Mouse (Mus musculus) heart, embryonic 11.5 days (tissue): Measurements from ENCODE around the gene Lrrc8c. TPM values are rescaled to one million over a fixed set of nuclear protein-coding genes. Genes with fewer than 3 reads are reported as not detected.

Experiments used
- ATAC-seq: fragments of 200-750 bp; cut with Nextera tagmentation; replicated peaks from 2 replicates; pipeline ENCODE4 v1.8.0; 2017; ENCODE audit warnings: moderate library complexity; ENCODE audit not compliant: insufficient number of reproducible peaks, low FRiP score, low TSS enrichment
- H3K27ac ChIP-seq: fragments of 300-500 bp; sonication (generic); 2 replicates; pipeline ENCODE4 v1.5.1; 2014; ENCODE audit warnings: mild to moderate bottlenecking, low read depth, low read length
- H3K27me3 ChIP-seq: fragments of 300-500 bp; sonication (generic); 2 replicates; pipeline ENCODE4 v1.6.1; 2014; ENCODE audit warnings: mild to moderate bottlenecking, low read length, mixed read lengths; ENCODE audit not compliant: control insufficient read depth, insufficient read depth
- H3K36me3 ChIP-seq: fragments of 300-500 bp; sonication (generic); 2 replicates; pipeline ENCODE4 v1.6.1; 2014; ENCODE audit warnings: mild to moderate bottlenecking, low read length, moderate library complexity, mixed read lengths; ENCODE audit not compliant: control insufficient read depth, insufficient read depth
- H3K4me1 ChIP-seq: fragments of 300-500 bp; sonication (generic); 2 replicates; pipeline ENCODE4 v1.6.1; 2014; ENCODE audit warnings: low read length; ENCODE audit not compliant: control insufficient read depth, insufficient read depth
- H3K4me2 ChIP-seq: fragments of 300-500 bp; sonication (generic); 2 replicates; pipeline ENCODE4 v1.6.1; 2014; ENCODE audit warnings: mild to moderate bottlenecking, moderate library complexity
- H3K4me3 ChIP-seq: fragments of 300-500 bp; sonication (generic); 2 replicates; pipeline ENCODE4 v1.5.1; 2014; ENCODE audit warnings: low read depth, low read length
- H3K9ac ChIP-seq: fragments of 300-500 bp; sonication (generic); 2 replicates; pipeline ENCODE4 v1.6.1; 2014; ENCODE audit warnings: mild to moderate bottlenecking, low read depth, low read length, moderate library complexity
- H3K9me3 ChIP-seq: fragments of 300-500 bp; sonication (generic); replicated peaks from 2 replicates; pipeline ENCODE4 v1.6.1; 2016; ENCODE audit warnings: low read length; ENCODE audit not compliant: control insufficient read depth
- WGBS: fragments of 180-500 bp; shearing (Covaris S2); extraction: QIAGEN DNeasy Blood & Tissue Kit; methylation state at CpG from one replicate; pipeline ENCODE4 v1.1.7; 2014; ENCODE audit not compliant: insufficient replicate concordance; 5-methylcytosine and 5-hydroxymethylcytosine counted together
- polyA plus RNA-seq: library from polyadenylated mRNA; unstranded; fragments of >200 nt; fragmentation: Nextera tagmentation; extraction: Ambion mirVana; gene quantifications from 2 replicates; pipeline ENCODE4 v1.2.1, GENCODE M21; 2014

The Lrrc8c gene
- polyA plus RNA-seq, 1 experiment from 2014 or later, result 33.5 TPM

DNA sequence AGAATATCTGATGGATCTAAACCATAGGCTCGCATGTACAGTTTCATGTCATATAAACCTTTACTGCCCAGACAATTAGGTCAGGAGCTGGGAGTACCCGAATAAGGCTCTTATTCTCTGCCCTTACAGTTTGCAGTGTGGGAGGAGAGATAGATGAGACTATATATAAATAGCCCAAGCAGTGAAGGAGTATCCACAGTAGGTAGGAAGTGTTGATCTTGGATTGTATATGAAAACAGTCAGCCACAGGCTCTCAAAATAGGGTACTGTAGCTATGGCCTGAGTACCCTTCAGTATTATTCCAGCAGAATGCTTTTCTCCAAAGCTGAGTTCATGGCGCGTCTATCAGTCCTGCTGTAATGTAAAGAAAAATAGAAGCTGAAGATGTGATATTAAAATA is 27.9 kb downstream of the Lrrc8c start:
- WGBS, result 88% methylated on average over 4 of the region's 4 CpGs
- Histone ChIP-seq H3K4me3 (no peak overlapping the region), H3K9ac (no peak overlapping the region), H3K36me3 (0 out of 2 replicates have a peak, but pooled peaks cover 5% of the 10 kb centered on the region), H3K4me2 (no peak overlapping the region), H3K9me3 (no peaks in the 10 kb centered on the region), H3K4me1 (0 out of 2 replicates have a peak, but pooled peaks cover 5% of the 10 kb centered on the region), H3K27me3 (no peaks in the 10 kb centered on the region), H3K27ac (no peak overlapping the region)
- ATAC-seq, result no peak

DNA sequence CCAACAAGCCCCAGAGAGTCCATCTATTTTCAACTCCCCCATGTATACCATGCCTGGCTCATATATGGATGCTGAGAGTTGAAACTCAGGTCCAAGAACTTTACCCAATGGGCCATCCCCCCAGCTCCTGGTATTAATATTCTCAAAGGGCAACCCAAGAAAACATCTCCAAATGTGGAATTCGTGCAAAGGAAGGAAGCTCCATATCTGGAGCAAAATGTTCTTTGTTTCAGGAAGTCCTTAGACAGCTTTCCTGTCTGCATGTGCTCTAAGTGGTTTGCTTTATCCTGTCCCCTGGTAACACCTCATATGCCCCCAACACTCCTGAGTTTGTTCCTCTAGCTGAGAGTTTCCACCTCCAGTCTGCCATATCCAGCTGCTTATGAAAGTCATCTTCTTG is 32.6 kb downstream of the Lrrc8c start:
- Histone ChIP-seq H3K4me1 (0 out of 2 replicates have a peak, but pooled peaks cover 5% of the 10 kb centered on the region), H3K36me3 (no peaks in the 10 kb centered on the region), H3K27me3 (no peaks in the 10 kb centered on the region), H3K9ac (no peak overlapping the region), H3K4me3 (no peak overlapping the region), H3K27ac (no peak overlapping the region), H3K4me2 (no peak overlapping the region), H3K9me3 (no peaks in the 10 kb centered on the region)
- WGBS, result 68% methylated on average over 1 of the region's 1 CpGs
- ATAC-seq, result no peak

DNA sequence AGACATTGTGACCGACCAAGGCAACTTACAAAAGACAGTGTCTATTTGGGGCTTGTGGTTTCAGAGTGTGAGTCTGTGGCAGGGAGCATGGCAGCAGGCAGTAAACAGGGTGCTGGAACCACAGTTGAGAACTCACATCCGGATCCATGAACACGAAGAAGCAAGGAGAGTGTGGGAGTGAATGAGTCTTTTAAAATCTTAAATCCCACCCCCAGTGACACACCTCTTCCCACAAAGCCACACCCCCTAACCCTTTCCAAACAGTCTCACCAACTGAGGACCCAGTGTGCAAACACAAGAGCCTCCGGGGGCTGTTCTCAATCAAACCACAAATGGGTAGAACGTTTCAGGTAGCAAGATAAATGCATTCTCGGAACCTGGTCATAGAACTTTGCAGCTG is 37.1 kb downstream of the Lrrc8c start:
- Histone ChIP-seq H3K9me3 (no peaks in the 10 kb centered on the region), H3K4me1 (no peaks in the 10 kb centered on the region), H3K27ac (no peak overlapping the region), H3K9ac (no peak overlapping the region), H3K4me3 (no peak overlapping the region), H3K27me3 (no peaks in the 10 kb centered on the region), H3K4me2 (no peak overlapping the region), H3K36me3 (no peaks in the 10 kb centered on the region; the same call in 1 of the 2 replicates)
- 89% methylated on average over 6 of the region's 6 CpGs for WGBS
- ATAC-seq, result no peak

- ATAC-seq, result no peak
- WGBS, result 93% methylated on average over 3 of the region's 3 CpGs
These were observed 38.2 kb downstream of the Lrrc8c start for GRCm38 (mm10) chr5:105557346-105557745.

GRCm38 (mm10) chr5:105557777-105558240 is 38.6 kb downstream of the Lrrc8c start:
- Histone ChIP-seq H3K9ac (no peak overlapping the region), H3K4me1 (no peaks in the 10 kb centered on the region; the same call in 1 of the 2 replicates), H3K27me3 (no peaks in the 10 kb centered on the region), H3K4me3 (no peak overlapping the region), H3K36me3 (no peaks in the 10 kb centered on the region; the same call in 1 of the 2 replicates), H3K4me2 (no peak overlapping the region), H3K27ac (no peak overlapping the region), H3K9me3 (no peaks in the 10 kb centered on the region)
- no peak for ATAC-seq
- 89% methylated on average over 4 of the region's 4 CpGs for WGBS

More at GRCm38 (mm10) chr5:105557346-105557745, 38.2 kb downstream of the Lrrc8c start:
- H3K9ac ChIP-seq, result no peak overlapping the region
- no peaks in the 10 kb centered on the region; the same call in 1 of the 2 replicates for H3K36me3 ChIP-seq
- no peak overlapping the region for H3K4me3 ChIP-seq
- no peak overlapping the region for H3K4me2 ChIP-seq
- H3K9me3 ChIP-seq, result no peaks in the 10 kb centered on the region
- H3K4me1 ChIP-seq, result no peaks in the 10 kb centered on the region; the same call in 1 of the 2 replicates
- H3K27me3 ChIP-seq, result no peaks in the 10 kb centered on the region
- H3K27ac ChIP-seq, result no peak overlapping the region

- Histone ChIP-seq H3K9ac (no peak overlapping the region), H3K4me1 (no peaks in the 10 kb centered on the region; the same call in 1 of the 2 replicates), H3K36me3 (no peaks in the 10 kb centered on the region; the same call in 1 of the 2 replicates), H3K27ac (no peak overlapping the region), H3K9me3 (no peaks in the 10 kb centered on the region), H3K27me3 (no peaks in the 10 kb centered on the region), H3K4me3 (no peak overlapping the region), H3K4me2 (no peak overlapping the region)
- ATAC-seq, result no peak
- 93% methylated on average over 4 of the region's 4 CpGs for WGBS
These were observed 39.3 kb downstream of the Lrrc8c start for GRCm38 (mm10) chr5:105558517-105558916.

DNA sequence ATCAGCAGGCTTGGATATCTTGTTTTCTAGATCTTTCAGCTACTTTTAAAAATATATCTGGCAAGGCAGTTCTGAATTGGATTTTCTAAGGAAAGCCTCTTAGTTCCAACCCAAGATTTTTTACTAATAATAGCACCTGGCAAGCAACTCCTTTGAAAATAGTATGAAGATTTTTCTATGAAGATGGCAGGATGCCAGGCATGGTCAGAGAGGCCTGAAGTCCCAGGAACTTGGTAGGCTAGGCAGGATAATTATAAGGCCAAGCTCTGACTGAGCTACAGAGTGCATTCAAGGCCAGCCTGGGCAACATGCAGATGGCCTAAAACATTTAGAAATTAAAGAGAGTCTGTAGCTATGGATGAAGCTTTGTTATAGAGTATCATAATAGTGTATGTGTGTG is 42.7 kb downstream of the Lrrc8c start:
- Histone ChIP-seq H3K4me3 (no peak overlapping the region), H3K4me1 (peaks cover 9% of the 10 kb centered on the region), H3K9me3 (no peaks in the 10 kb centered on the region), H3K4me2 (no peak overlapping the region), H3K27ac (no peak overlapping the region), H3K27me3 (no peaks in the 10 kb centered on the region), H3K36me3 (no peaks in the 10 kb centered on the region; the same call in 1 of the 2 replicates), H3K9ac (no peak overlapping the region)
- ATAC-seq, result no peak

- no peak overlapping the region for H3K4me2 ChIP-seq
- no peak overlapping the region for H3K9ac ChIP-seq
- H3K4me1 ChIP-seq, result peaks cover 9% of the 10 kb centered on the region
- H3K36me3 ChIP-seq, result no peaks in the 10 kb centered on the region; the same call in 1 of the 2 replicates
- no peaks in the 10 kb centered on the region for H3K9me3 ChIP-seq
- ATAC-seq, result no peak
- no peak overlapping the region for H3K27ac ChIP-seq
- no peaks in the 10 kb centered on the region for H3K27me3 ChIP-seq
- H3K4me3 ChIP-seq, result no peak overlapping the region
- 68% methylated on average over 4 of the region's 4 CpGs for WGBS
These were observed 45.6 kb downstream of the Lrrc8c start for GRCm38 (mm10) chr5:105564761-105565160.

- peak; percentile 78 for ATAC-seq
- Histone ChIP-seq H3K27me3 (no peaks in the 10 kb centered on the region), H3K4me3 (no peak overlapping the region), H3K9me3 (no peaks in the 10 kb centered on the region), H3K27ac (peak overlapping the region; percentile 54; the same call in 1 of the 2 replicates), H3K4me2 (no peak overlapping the region), H3K36me3 (no peaks in the 10 kb centered on the region; the same call in 1 of the 2 replicates), H3K4me1 (peaks cover 9% of the 10 kb centered on the region), H3K9ac (no peak overlapping the region)
- WGBS, result 56% methylated on average over 4 of the region's 4 CpGs
These were observed 46.6 kb downstream of the Lrrc8c start for GRCm38 (mm10) chr5:105565824-105566223.
